9 mouse cellular contexts compared by ENCODE assay signal in the genomic region with DNA sequence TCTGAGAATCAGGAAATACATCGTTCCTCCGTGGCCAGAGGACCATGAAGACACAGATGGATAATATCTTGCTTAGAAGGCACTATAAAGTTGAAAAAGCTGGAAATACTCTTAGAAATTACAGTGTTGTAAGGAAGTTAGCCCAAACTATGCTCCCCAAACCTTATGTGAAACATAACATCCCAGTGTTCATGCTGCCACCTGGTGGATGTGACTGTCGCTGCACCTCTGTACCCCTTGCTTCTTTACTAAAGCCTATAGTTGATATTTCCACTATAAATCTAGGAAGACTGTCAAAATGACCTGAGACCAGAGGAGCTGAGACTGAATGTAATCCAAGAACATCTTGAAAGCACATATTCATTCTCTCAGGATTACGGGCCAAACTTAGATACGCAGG. TPM values are rescaled to one million over a fixed set of nuclear protein-coding genes. Genes with fewer than 3 reads are reported as not detected.
A peak's percentile ranks its signal among the peaks of the same experiment; 100 is the strongest.
DNase-seq lines count a peak whose midpoint lies in the region; ATAC-seq and TF ChIP-seq lines count a peak whose summit lies in the region.
"Had no signal": no experiment of that assay in that cellular context is flagged by ENCODE, and none has a peak within 500 bp of the region (broad histone marks: within the 10 kb centered on the region; RNA-seq: fewer than 3 reads in every experiment).

No protein-coding gene starts in this region.

- H3K36me3 ChIP-seq in forebrain, embryonic 10.5 days (replicated peaks): no peaks in the 10 kb centered on the region
- no peaks in the 10 kb centered on the region for H3K36me3 ChIP-seq in forebrain, embryonic 13.5 days (ENCODE audit: poor library complexity, severe bottlenecking)
- no peaks in the 10 kb centered on the region for H3K36me3 ChIP-seq in spleen, adult 2 months (ENCODE audit: control insufficient read depth, insufficient read depth, low read length)
- H3K36me3 ChIP-seq: midbrain, embryonic 12.5 days had no signal

- no peak for TF ChIP-seq POLR2A in spleen, adult 2 months (IDR thresholded peaks at IDR 0.05; ENCODE audit: low read depth, low read length)

- H3K27me3 ChIP-seq in forebrain, embryonic 10.5 days (ENCODE audit: poor library complexity, severe bottlenecking): peaks cover 7% of the 10 kb centered on the region; the same call in 1 of the 2 replicates
- peaks cover 17% of the 10 kb centered on the region for H3K27me3 ChIP-seq in forebrain, embryonic 13.5 days
- no peaks in the 10 kb centered on the region for H3K27me3 ChIP-seq in spleen, adult 2 months (ENCODE audit: control insufficient read depth, insufficient read depth, low read length)

- 26% methylated on average over 5 of the region's 5 CpGs for WGBS in forebrain, embryonic 10.5 days
- 20% methylated on average over 5 of the region's 5 CpGs for WGBS in forebrain, embryonic 13.5 days
- WGBS in spleen, adult 2 months: 29% methylated on average over 5 of the region's 5 CpGs

- no peaks in the 10 kb centered on the region for H3K9me3 ChIP-seq in forebrain, embryonic 10.5 days
- H3K9me3 ChIP-seq in forebrain, embryonic 13.5 days (replicated peaks): no peaks in the 10 kb centered on the region
- H3K9me3 ChIP-seq: midbrain, embryonic 12.5 days had no signal

- no peak overlapping the region for H3K4me2 ChIP-seq in forebrain, embryonic 13.5 days
- H3K4me2 ChIP-seq: midbrain, embryonic 12.5 days had no signal

- peak; percentile 59 for DNase-seq in forebrain, embryonic 10.5 days (ENCODE audit: extremely low spot score, low spot score)
- peak; percentile 66 for DNase-seq in MN1 (ENCODE audit: low spot score)
- peak; percentile 80 for DNase-seq in cerebellum, adult 9-10 months
- DNase-seq in gastrocnemius, postnatal 10 days: peak; percentile 74
- DNase-seq in layer of hippocampus, adult 2 months (ENCODE audit: low spot score in 2 of 2): peak; percentile 69 to 86
- peak; percentile 84 for DNase-seq in lung, postnatal 14 days
- DNase-seq in spleen, adult 2 months (ENCODE audit: low read depth in 1 of 2, low spot score in 2 of 2): peak; percentile 57 to 81

- H3K4me1 ChIP-seq in forebrain, embryonic 10.5 days: peaks cover 3% of the 10 kb centered on the region; the same call in 1 of the 2 replicates
- H3K4me1 ChIP-seq in forebrain, embryonic 13.5 days: no peaks in the 10 kb centered on the region
- peaks cover 40% of the 10 kb centered on the region for H3K4me1 ChIP-seq in spleen, adult 2 months (ENCODE audit: control insufficient read depth, insufficient read depth, insufficient read length)
- H3K4me1 ChIP-seq: midbrain, embryonic 12.5 days had no signal

- peak; percentile 93 for TF ChIP-seq CTCF in layer of hippocampus, adult 2 months (conservative IDR thresholded peaks at IDR 0.05)
- TF ChIP-seq CTCF in spleen, adult 2 months (IDR thresholded peaks at IDR 0.05; ENCODE audit: extremely low read depth, insufficient read depth, insufficient read length, insufficient replicate concordance): peak; percentile 70; the same call in 1 of the 2 replicates

- H3K9ac ChIP-seq in forebrain, embryonic 13.5 days: no peak overlapping the region
- H3K9ac ChIP-seq: midbrain, embryonic 12.5 days had no signal

- H3K4me3 ChIP-seq in forebrain, embryonic 10.5 days: no peak overlapping the region
- no peak overlapping the region for H3K4me3 ChIP-seq in forebrain, embryonic 13.5 days
- H3K4me3 ChIP-seq in layer of hippocampus, adult 2 months: no peak overlapping the region
- H3K4me3 ChIP-seq in spleen, adult 2 months (ENCODE audit: extremely low read depth, insufficient read depth, insufficient read length): no peak overlapping the region
- H3K4me3 ChIP-seq: midbrain, embryonic 12.5 days had no signal

- H3K27ac ChIP-seq in forebrain, embryonic 10.5 days: no peak overlapping the region
- no peak overlapping the region for H3K27ac ChIP-seq in forebrain, embryonic 13.5 days
- H3K27ac ChIP-seq in layer of hippocampus, adult 2 months: no peak overlapping the region
- no peak overlapping the region for H3K27ac ChIP-seq in spleen, adult 2 months (ENCODE audit: insufficient read depth, low read length)
- H3K27ac ChIP-seq: midbrain, embryonic 12.5 days had no signal

- ATAC-seq in forebrain, embryonic 13.5 days: no peak

RNA-seq across cellular contexts. Expression of a gene that starts 7.5 kb away (rescaled TPM):
- not detected in 2 replicates for polyA plus RNA-seq in forebrain, embryonic 10.5 days (2016; fragmentation: Nextera tagmentation; extraction: Ambion mirVana)
- polyA plus RNA-seq in forebrain, embryonic 13.5 days (2015; fragmentation: Nextera tagmentation; extraction: Ambion mirVana): not detected in 2 replicates
- total RNA-seq in gastrocnemius, postnatal 10 days (2021): not detected
- total RNA-seq in layer of hippocampus, adult 2 months (2021): not detected
- polyA plus RNA-seq in spleen, adult 2 months (2012; rRNA removed): 17.1 and 20.6 TPM in 2 replicates
- polyA plus RNA-seq: midbrain, embryonic 12.5 days had no signal

RNA-seq across cellular contexts. Expression of a gene that starts 14.3 kb away (rescaled TPM):
- polyA plus RNA-seq in forebrain, embryonic 10.5 days (2016; fragmentation: Nextera tagmentation; extraction: Ambion mirVana): 27.9 and 28.4 TPM in 2 replicates
- 39.1 and 40.6 TPM in 2 replicates for polyA plus RNA-seq in forebrain, embryonic 13.5 days (2015; fragmentation: Nextera tagmentation; extraction: Ambion mirVana)
- 1 to 10 TPM; 8.1 to 10.0 TPM for total RNA-seq in gastrocnemius, postnatal 10 days (2021)
- total RNA-seq in layer of hippocampus, adult 2 months (2021): 10 to 100 TPM; 17.3 to 18.9 TPM
- 18.2 and 26.6 TPM in 2 replicates for polyA plus RNA-seq in spleen, adult 2 months (2012; rRNA removed)

RNA-seq across cellular contexts. Expression of a gene that starts 30.4 kb away (rescaled TPM):
- polyA plus RNA-seq in forebrain, embryonic 10.5 days (2016; fragmentation: Nextera tagmentation; extraction: Ambion mirVana): not detected in 2 replicates
- not detected in 2 replicates for polyA plus RNA-seq in forebrain, embryonic 13.5 days (2015; fragmentation: Nextera tagmentation; extraction: Ambion mirVana)
- not detected for total RNA-seq in gastrocnemius, postnatal 10 days (2021)
- total RNA-seq in layer of hippocampus, adult 2 months (2021): 1 to 10 TPM in 1 of 2 experiments, not detected in 1; 1.1 TPM
- not detected in 2 replicates for polyA plus RNA-seq in spleen, adult 2 months (2012; rRNA removed)
- polyA plus RNA-seq: midbrain, embryonic 12.5 days had no signal

RNA-seq across cellular contexts. Expression of a gene that starts 35.5 kb away (rescaled TPM):
- polyA plus RNA-seq in forebrain, embryonic 10.5 days (2016; fragmentation: Nextera tagmentation; extraction: Ambion mirVana): 0.32 TPM in 1 of 2 replicates, not detected in the other
- polyA plus RNA-seq in forebrain, embryonic 13.5 days (2015; fragmentation: Nextera tagmentation; extraction: Ambion mirVana): not detected in 2 replicates
- total RNA-seq in gastrocnemius, postnatal 10 days (2021): 1 to 10 TPM; 1.5 to 1.7 TPM
- total RNA-seq in layer of hippocampus, adult 2 months (2021): not detected
- 4.2 and 4.8 TPM in 2 replicates for polyA plus RNA-seq in spleen, adult 2 months (2012; rRNA removed)

Comparison
In these comparisons a context has a peak if more than half of its experiments do, and no peak if none do; other contexts are left out.
1. RNA of a gene that starts 7.5 kb away (polyA plus RNA-seq): 17.1 to 20.6 TPM in spleen, adult 2 months; not detected in forebrain, embryonic 10.5 days and not detected in forebrain, embryonic 13.5 days; every median in the first group is over 10 times any median in the second.
2. Peak in every context shown above with its lines, with median percentiles within 50 percentile points of each other: DNase-seq.